Mouse (Mus musculus) MEL (cell line): ENCODE measurements at regions not wholly inside any gene's neighbourhood (a gene's known extent, or its start where the extent isn't known, plus 50 kb on each side); places are given as distances from the start of the nearest gene placed in this dataset.

Experiments
- DNase-seq: peaks from one replicate; pipeline ENCODE4 v3.0.0; 2011; ENCODE audit warnings: low read depth, low spot score
- H3K27ac ChIP-seq: 2 replicates; pipeline ENCODE4 v1.5.1; 2012; ENCODE audit warnings: low read depth, mild to moderate bottlenecking, control low read depth, low read length, moderate library complexity; ENCODE audit not compliant: control insufficient read depth
- H3K27me3 ChIP-seq, 2 experiments: fragments of 150-350 bp in 1 of 2; sonication (generic) in 1 of 2; 2 replicates each; pipeline ENCODE4 v1.6.1; 2012; ENCODE audit warnings: low read length in 2 of 2, mild to moderate bottlenecking in 2 of 2, improper control_type of control experiment in 1 of 2, moderate library complexity in 1 of 2; ENCODE audit not compliant: insufficient read depth in 2 of 2, control insufficient read depth in 1 of 2
- H3K36me3 ChIP-seq, 2 experiments: 2 replicates each; pipeline ENCODE4 v1.6.1; 2012 to 2014; ENCODE audit warnings: low read length in 2 of 2, improper control_type of control experiment in 1 of 2, inconsistent platforms in 1 of 2, mild to moderate bottlenecking in 1 of 2; ENCODE audit not compliant: insufficient read depth in 2 of 2, control insufficient read depth in 1 of 2
- H3K4me1 ChIP-seq, 2 experiments: fragments of 150-350 bp in 1 of 2; sonication (generic) in 1 of 2; 2 replicates each; pipeline ENCODE4 v1.6.1; 2012; ENCODE audit warnings: low read length in 2 of 2, improper control_type of control experiment in 1 of 2, mild to moderate bottlenecking in 1 of 2; ENCODE audit not compliant: insufficient read depth in 2 of 2, control insufficient read depth in 1 of 2
- H3K4me3 ChIP-seq, 2 experiments: fragments of 150-350 bp in 1 of 2; sonication (generic) in 1 of 2; 2 replicates each; pipeline ENCODE4 v1.5.1; 2012; ENCODE audit warnings: low read depth in 2 of 2, low read length in 2 of 2, mild to moderate bottlenecking in 2 of 2, moderate library complexity in 2 of 2, control low read depth in 1 of 2, improper control_type of control experiment in 1 of 2; ENCODE audit not compliant: control insufficient read depth in 1 of 2, insufficient read depth in 1 of 2
- H3K79me2 ChIP-seq: 2 replicates; pipeline ENCODE4 v1.6.1; 2012; ENCODE audit warnings: mild to moderate bottlenecking, low read length, moderate library complexity; ENCODE audit not compliant: control insufficient read depth, poor library complexity, insufficient read depth
- H3K9ac ChIP-seq: 2 replicates; pipeline ENCODE4 v1.6.1; 2012; ENCODE audit warnings: low read depth, mild to moderate bottlenecking, control low read depth, low read length, moderate library complexity; ENCODE audit not compliant: control insufficient read depth, poor library complexity, severe bottlenecking
- H3K9me3 ChIP-seq: fragments of 150-350 bp; sonication (generic); replicated peaks from 2 replicates; pipeline ENCODE4 v1.6.1; 2012; ENCODE audit warnings: mild to moderate bottlenecking, low read length, improper control_type of control experiment, moderate library complexity; ENCODE audit not compliant: insufficient read depth
- BHLHE40 ChIP-seq: IDR thresholded peaks from 2 replicates; pipeline ENCODE4 v1.6.1; 2012; ENCODE audit warnings: low read depth, mild to moderate bottlenecking, inconsistent platforms, low read length, improper control_type of control experiment, borderline replicate concordance
- CHD1 ChIP-seq: IDR thresholded peaks from 2 replicates; pipeline ENCODE4 v1.6.1; 2012; ENCODE audit warnings: low read depth, mild to moderate bottlenecking, inconsistent platforms, low read length, improper control_type of control experiment
- GABPA ChIP-seq: IDR thresholded peaks from 2 replicates; pipeline ENCODE4 v1.6.1; 2012; ENCODE audit warnings: low read depth, mild to moderate bottlenecking, inconsistent platforms, low read length, improper control_type of control experiment, moderate library complexity
- JUND ChIP-seq: IDR thresholded peaks from 2 replicates; pipeline ENCODE4 v1.6.1; 2011; ENCODE audit warnings: low read depth, mild to moderate bottlenecking, improper control_type of control experiment, low read length
- KAT2A ChIP-seq: conservative IDR thresholded peaks from 2 replicates; pipeline ENCODE4 v1.6.1; 2012; ENCODE audit warnings: low read depth, low read length, improper control_type of control experiment, inconsistent platforms
- MAZ ChIP-seq: IDR thresholded peaks from 2 replicates; pipeline ENCODE4 v1.6.1; 2012; ENCODE audit warnings: low read depth, mild to moderate bottlenecking, inconsistent platforms, low read length, improper control_type of control experiment
- MEF2A ChIP-seq: IDR thresholded peaks from 2 replicates; pipeline ENCODE4 v1.6.1; 2014; ENCODE audit warnings: low read depth, mild to moderate bottlenecking, inconsistent platforms, low read length, improper control_type of control experiment; ENCODE audit not compliant: poor library complexity, insufficient replicate concordance, severe bottlenecking; ENCODE audit errors: extremely low read depth
- MYB ChIP-seq: IDR thresholded peaks from 2 replicates; pipeline ENCODE4 v1.6.1; 2011; ENCODE audit warnings: mild to moderate bottlenecking, low read depth, low read length, improper control_type of control experiment
- NRF1 ChIP-seq: IDR thresholded peaks from 2 replicates; pipeline ENCODE4 v1.6.1; 2014; ENCODE audit warnings: low read depth, mild to moderate bottlenecking, inconsistent platforms, low read length, improper control_type of control experiment, moderate library complexity; ENCODE audit not compliant: poor library complexity, insufficient read depth, severe bottlenecking
- POLR2A ChIP-seq, 2 experiments: IDR thresholded peaks; 2 replicates each; pipeline ENCODE4 v1.6.1; 2011 to 2012; ENCODE audit warnings: low read length in 2 of 2, mild to moderate bottlenecking in 2 of 2, control low read depth in 1 of 2, improper control_type of control experiment in 1 of 2, low read depth in 1 of 2, moderate library complexity in 1 of 2; ENCODE audit not compliant: control insufficient read depth in 1 of 2, insufficient read depth in 1 of 2, poor library complexity in 1 of 2
- POLR2AphosphoS2 ChIP-seq: IDR thresholded peaks from 2 replicates; pipeline ENCODE4 v1.6.1; 2011; ENCODE audit warnings: low read length, improper control_type of control experiment
- POLR2AphosphoS5 ChIP-seq: IDR thresholded peaks from 2 replicates; pipeline ENCODE4 v1.6.1; 2012; ENCODE audit warnings: low read depth, borderline replicate concordance, mild to moderate bottlenecking, inconsistent platforms, low read length, moderate library complexity, mixed read lengths
- SIN3A ChIP-seq: IDR thresholded peaks from 2 replicates; pipeline ENCODE4 v1.6.1; 2012; ENCODE audit warnings: low read length, improper control_type of control experiment, inconsistent platforms
- SMC3 ChIP-seq: IDR thresholded peaks from 2 replicates; pipeline ENCODE4 v1.6.1; 2011; ENCODE audit warnings: low read depth, low read length, improper control_type of control experiment
- TBP ChIP-seq: IDR thresholded peaks from 2 replicates; pipeline ENCODE4 v1.8.0; 2011; ENCODE audit warnings: low read depth, low read length, improper control_type of control experiment
- UBTF ChIP-seq: IDR thresholded peaks from 2 replicates; pipeline ENCODE4 v1.6.1; 2012; ENCODE audit warnings: low read depth, mild to moderate bottlenecking, inconsistent platforms, low read length, improper control_type of control experiment, moderate library complexity, borderline replicate concordance; ENCODE audit not compliant: insufficient read depth
- USF1 ChIP-seq: IDR thresholded peaks from 2 replicates; pipeline ENCODE4 v1.6.1; 2014; ENCODE audit warnings: low read depth, mild to moderate bottlenecking, inconsistent platforms, low read length, improper control_type of control experiment, moderate library complexity
- ZKSCAN1 ChIP-seq: IDR thresholded peaks from 2 replicates; pipeline ENCODE4 v1.6.1; 2012; ENCODE audit warnings: low read depth, mild to moderate bottlenecking, inconsistent platforms, low read length, improper control_type of control experiment, moderate library complexity

GRCm38 (mm10) chr4:8949537-8949936, 710.7 kb upstream of the Car8 start:
- Histone ChIP-seq H3K27ac (no peak overlapping the region), H3K4me1 (no peaks in the 10 kb centered on the region), H3K9me3 (no peaks in the 10 kb centered on the region), H3K36me3 (no peaks in the 10 kb centered on the region), H3K4me3 (no peak overlapping the region), H3K9ac (no peak overlapping the region), H3K27me3 (no peaks in the 10 kb centered on the region), H3K79me2 (no peaks in the 10 kb centered on the region)
- no peak for DNase-seq
- TF ChIP-seq POLR2AphosphoS5, result no peak
- TF ChIP-seq UBTF, result no peak
- TF ChIP-seq JUND, result no peak
- no peak for TF ChIP-seq MEF2A
- TF ChIP-seq BHLHE40, result no peak
- no peak for TF ChIP-seq USF1
- no peak for TF ChIP-seq SMC3
- no peak for TF ChIP-seq GABPA
- no peak for TF ChIP-seq ZKSCAN1
- TF ChIP-seq NRF1, result no peak
- no peak for TF ChIP-seq POLR2AphosphoS2
- no peak for TF ChIP-seq CHD1
- no peak for TF ChIP-seq MYB
- no peak for TF ChIP-seq POLR2A (IDR thresholded peaks at IDR 0.05; ENCODE audit: control insufficient read depth in 1 of 2, insufficient read depth in 1 of 2, low read depth in 1 of 2, low read length in 2 of 2, poor library complexity in 1 of 2)
- no peak for TF ChIP-seq MAZ
- TF ChIP-seq KAT2A, result no peak

DNA sequence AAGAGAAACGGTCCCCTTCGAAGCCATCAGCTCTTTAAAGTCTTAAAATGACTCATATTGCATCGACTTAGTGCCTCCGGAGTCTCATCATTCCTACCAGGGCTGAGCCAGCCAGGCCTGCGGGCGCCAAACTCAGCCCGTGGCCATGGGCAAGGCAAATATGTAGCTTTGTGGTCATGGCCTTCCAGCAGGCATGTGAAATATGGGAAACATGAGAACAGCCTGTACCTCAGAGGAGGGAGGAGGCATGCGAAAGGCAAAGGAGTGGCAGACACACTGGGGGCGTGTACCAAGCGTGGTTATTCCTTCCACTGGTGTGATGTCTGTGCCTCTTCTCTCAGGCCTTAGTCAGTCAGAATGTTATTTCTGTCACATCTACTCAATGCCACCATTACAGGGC, 706.3 kb upstream of the Car8 start:
- Histone ChIP-seq H3K27me3 (no peaks in the 10 kb centered on the region), H3K36me3 (no peaks in the 10 kb centered on the region), H3K9me3 (no peaks in the 10 kb centered on the region), H3K9ac (no peak overlapping the region), H3K4me1 (no peaks in the 10 kb centered on the region), H3K27ac (no peak overlapping the region)
- no peak for DNase-seq
- TF ChIP-seq SIN3A (no peak), TBP (no peak), USF1 (no peak), KAT2A (no peak)
- TF ChIP-seq, all 39 proteins: peak for 0
- no peaks in the 10 kb centered on the region for H3K79me2 ChIP-seq
- no peak overlapping the region for H3K4me3 ChIP-seq
